Mouse (Mus musculus) stomach, postnatal 0 days (tissue): ENCODE measurements around the gene Iqschfp.

ENCODE experiments used
- CTCF ChIP-seq: IDR thresholded peaks from 2 replicates; pipeline ENCODE4 v1.5.1; 2016; ENCODE audit warnings: antibody characterized with exemption, low read depth, mild to moderate bottlenecking, moderate library complexity
- EP300 ChIP-seq: optimal IDR thresholded peaks from 2 replicates; pipeline ENCODE3; 2016; ENCODE audit warnings: antibody characterized with exemption

DNA sequence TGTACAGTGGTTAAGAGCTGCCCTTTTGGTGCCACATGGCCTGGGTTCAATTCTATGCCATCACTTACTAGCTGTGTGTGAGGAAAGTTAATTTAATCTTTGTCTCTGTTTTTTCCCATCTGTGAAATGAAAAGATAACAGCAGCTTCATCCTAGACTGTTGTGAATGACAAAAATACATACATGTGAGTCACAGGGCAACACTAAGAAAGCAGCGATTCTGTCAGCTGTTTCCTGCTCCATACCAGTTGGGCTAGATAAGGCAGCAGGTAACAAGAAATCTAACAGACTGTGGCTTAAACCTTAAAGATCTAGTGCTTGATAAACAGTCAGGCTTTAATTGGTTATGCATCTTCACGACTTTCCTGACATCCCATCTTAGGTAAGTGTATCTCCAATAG, 297.1 kb downstream of the Iqschfp start:
- TF ChIP-seq CTCF (no peak), EP300 (no peak)
